Mouse (Mus musculus) Patski (cell line): ENCODE data around the gene Chchd6. TPM values are rescaled to one million over a fixed set of nuclear protein-coding genes. Genes with fewer than 3 reads are reported as not detected.

Source experiments
- ATAC-seq: fragments of 100-300 bp; one replicate; pipeline ENCODE4 v1.8.0; 2021
- CTCF ChIA-PET: fragments of 350-600 bp; sonication (Branson Sonifier 250); formaldehyde crosslinking; loops from one replicate; lab custom pipeline; 2022; ENCODE audit warnings: inconsistent platforms; lab: Charles Lee
- POLR2A ChIA-PET: fragments of 350-600 bp; sonication (Branson Sonifier 250); formaldehyde crosslinking; loops from one replicate; lab custom pipeline; 2022; ENCODE audit warnings: antibody characterized with exemption, inconsistent platforms; lab: Charles Lee
- DNase-seq: peaks from one replicate; pipeline ENCODE4 v3.0.0-alpha.2; 2011; ENCODE audit warnings: low read depth, low spot score
- H3K27me3 ChIP-seq: fragments of 371-371 bp; one replicate; pipeline ENCODE4 v1.5.1; 2021
- CTCF ChIP-seq: fragments of 100-300 bp; IDR thresholded peaks from one replicate; pipeline ENCODE4 v1.5.1; 2021
- in situ Hi-C: fragments of 300-500 bp; cut with MboI; formaldehyde crosslinking; loops from 3 replicates; pipeline ENCODE4 v1.11.1; 2018; ENCODE audit warnings: low pct_unique_long_range_greater_than_20kb, mixed read lengths
- polyA plus RNA-seq: library from polyadenylated mRNA; unstranded; gene quantifications from one replicate; pipeline ENCODE4 v1.2.3, GENCODE M21; 2021

Chchd6 gene
- polyA plus RNA-seq, 1 experiment from 2014 or later: 53.2 TPM

DNA sequence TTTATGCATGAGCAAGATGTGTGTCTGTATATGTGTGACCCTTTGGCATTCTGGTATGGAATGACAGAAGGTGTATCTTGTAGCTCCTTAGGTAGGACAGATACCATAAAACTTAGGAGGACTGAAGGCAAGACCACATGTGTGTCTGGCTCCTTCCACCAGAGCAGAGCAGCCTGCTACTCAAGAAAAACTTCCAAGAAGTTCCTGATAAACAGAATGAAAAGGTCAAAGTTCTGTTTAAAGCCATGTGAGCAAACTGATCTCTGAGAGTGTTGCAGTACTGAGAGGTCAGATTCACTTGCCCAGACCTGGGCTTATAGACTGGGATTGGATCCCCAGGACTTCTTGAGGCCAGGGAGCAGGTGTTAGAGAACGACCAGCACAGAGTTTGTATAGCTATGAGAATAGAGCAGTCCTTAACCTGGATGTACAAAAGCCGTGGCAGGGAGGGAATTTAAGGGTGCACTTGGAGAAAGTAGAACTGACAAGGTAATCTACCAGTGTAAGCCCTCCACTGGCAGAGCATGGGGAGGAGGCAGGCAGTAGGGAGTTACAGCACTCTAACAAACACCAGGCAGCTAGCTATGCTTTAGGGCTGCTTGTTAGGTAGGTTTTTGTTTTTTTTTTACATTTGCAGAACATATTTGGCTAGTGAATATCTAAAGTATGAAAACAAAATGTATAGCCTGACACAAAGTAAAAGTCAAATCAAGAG is 166.6 kb downstream of the Chchd6 start:
- no peak for TF ChIP-seq CTCF
- POLR2A ChIA-PET: interaction anchor here (1.5 to 1.7 kb wide), 2 partner anchors 11 to 38 kb away, joined by 5 to 6 read pairs; no protein-coding TSS in a partner anchor
- ATAC-seq: no peak
- no peak for DNase-seq
- no peaks in the 10 kb centered on the region for H3K27me3 ChIP-seq
- CTCF ChIA-PET: no interaction called here
- in situ Hi-C loops: no loop called here

DNA sequence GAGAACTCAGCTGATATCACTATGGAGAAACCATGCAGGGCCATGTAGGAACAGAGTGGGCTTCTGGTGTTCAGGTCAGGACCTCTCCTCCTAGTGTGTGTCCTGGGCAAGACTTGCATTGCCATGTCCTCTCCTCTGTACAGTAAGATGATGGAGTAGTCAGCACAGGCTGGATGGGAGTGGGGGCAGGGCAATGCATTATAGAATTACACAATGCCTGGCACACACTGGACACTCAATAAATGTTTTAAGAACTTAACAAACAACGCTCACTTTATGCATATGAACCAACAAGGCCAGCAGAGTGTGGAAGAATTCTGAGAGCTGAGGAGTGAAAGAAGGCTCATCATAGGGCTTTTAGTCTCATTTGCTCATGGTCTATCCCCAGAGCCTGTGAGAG is 171.0 kb downstream of the Chchd6 start:
- no peak for ATAC-seq
- in situ Hi-C loops: no loop called here
- POLR2A ChIA-PET: no interaction called here

GRCm38 (mm10) chr6:89422621-89423020 is 172.8 kb downstream of the Chchd6 start:
- in situ Hi-C loops: no loop called here
- ChIA-PET CTCF (no interaction called here), POLR2A (interaction anchor here (0.6 kb wide), 1 partner anchor 18 kb away, joined by 8 read pairs; no protein-coding TSS in a partner anchor)
- DNase-seq: no peak
- ATAC-seq: no peak
- no peak for TF ChIP-seq CTCF
- no peaks in the 10 kb centered on the region for H3K27me3 ChIP-seq

More for the DNA sequence above, 171.0 kb downstream of the Chchd6 start:
- no peak for TF ChIP-seq CTCF
- no peaks in the 10 kb centered on the region for H3K27me3 ChIP-seq
- DNase-seq: no peak
- CTCF ChIA-PET: no interaction called here

DNA sequence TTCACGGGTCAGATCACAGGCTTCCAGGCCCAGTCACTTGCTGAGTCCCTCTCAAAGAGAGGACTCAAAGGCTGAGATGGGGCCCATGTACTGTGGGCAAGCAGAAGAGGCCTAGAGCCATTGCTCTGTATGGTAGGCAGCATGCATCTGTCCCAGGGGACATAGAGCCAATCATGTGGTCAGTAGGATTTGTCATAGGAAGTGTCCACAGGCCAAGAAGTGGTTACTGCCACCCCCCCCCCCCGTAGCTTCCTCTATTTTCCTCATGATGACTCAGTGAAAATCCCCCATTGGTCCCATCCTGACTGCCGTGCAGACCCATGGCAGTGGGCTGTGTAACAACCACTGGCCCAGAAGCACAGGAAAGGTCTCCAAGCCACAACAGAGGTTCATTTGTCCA is 173.5 kb downstream of the Chchd6 start:
- ATAC-seq: no peak
- ChIA-PET CTCF (no interaction called here), POLR2A (interaction anchor here (0.6 kb wide), 1 partner anchor 17 kb away, joined by 8 read pairs; no protein-coding TSS in a partner anchor)
- peak; percentile 12 for DNase-seq
- in situ Hi-C loops: no loop called here
- TF ChIP-seq CTCF: no peak
- no peaks in the 10 kb centered on the region for H3K27me3 ChIP-seq

DNA sequence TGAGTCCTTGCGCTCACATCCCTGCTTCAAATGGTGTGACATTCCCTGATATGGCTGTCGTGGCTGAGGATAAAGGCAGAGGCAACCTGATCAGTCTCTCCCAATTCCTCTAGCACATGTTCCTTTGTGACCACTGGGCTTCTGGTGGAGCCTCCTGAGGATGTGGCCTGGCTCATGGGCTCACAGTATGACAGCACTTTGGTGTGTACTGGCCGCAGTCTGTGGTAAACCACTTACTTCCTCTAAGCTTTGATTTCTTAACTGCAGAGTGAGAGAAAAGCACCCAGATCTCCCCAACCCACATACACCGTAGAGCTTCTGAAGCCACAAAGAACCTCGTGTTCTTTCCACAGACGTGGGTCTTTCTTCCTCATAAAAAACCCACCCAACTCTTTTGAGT is 173.9 kb downstream of the Chchd6 start:
- DNase-seq (no peak), ATAC-seq (no peak)
- ChIA-PET CTCF (no interaction called here), POLR2A (no interaction called here)
- H3K27me3 ChIP-seq: no peaks in the 10 kb centered on the region
- no peak for TF ChIP-seq CTCF
- in situ Hi-C loops: no loop called here

DNA sequence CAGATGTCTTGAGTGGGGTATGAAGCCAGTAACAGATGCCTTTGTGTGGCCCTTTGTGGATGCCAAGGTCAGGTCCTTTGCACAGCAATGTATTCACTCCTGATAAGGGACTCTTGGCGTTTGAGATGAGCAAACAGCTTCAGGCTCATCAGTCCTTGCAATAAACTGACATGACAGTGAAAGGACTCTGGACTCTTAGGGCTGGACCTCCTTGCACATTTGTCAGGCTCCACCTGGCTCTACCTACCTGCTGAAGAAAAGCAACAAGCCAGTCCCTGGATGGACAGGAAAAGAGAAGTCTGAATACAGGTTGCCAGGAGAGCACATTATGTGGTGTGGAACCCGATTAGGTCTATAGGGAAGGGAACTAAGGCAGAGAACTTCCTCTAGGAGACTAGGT is 174.7 kb downstream of the Chchd6 start:
- no peak for TF ChIP-seq CTCF
- no peak for DNase-seq
- no peak for ATAC-seq
- H3K27me3 ChIP-seq: no peaks in the 10 kb centered on the region
- in situ Hi-C loops: no loop called here
- POLR2A ChIA-PET: no interaction called here
- CTCF ChIA-PET: interaction anchor here (1.9 kb wide), 1 partner anchor 19 kb away, joined by 4 read pairs; no protein-coding TSS in a partner anchor

GRCm38 (mm10) chr6:89420110-89420509 is 175.3 kb downstream of the Chchd6 start:
- CTCF ChIA-PET: interaction anchor here (1.9 kb wide), 1 partner anchor 20 kb away, joined by 4 read pairs; no protein-coding TSS in a partner anchor

GRCm38 (mm10) chr6:89419066-89419815 is 176.2 kb downstream of the Chchd6 start:
- ChIA-PET CTCF (interaction anchor here (1.9 kb wide), 1 partner anchor 21 kb away, joined by 4 read pairs; no protein-coding TSS in a partner anchor), POLR2A (no interaction called here)
- H3K27me3 ChIP-seq: no peaks in the 10 kb centered on the region
- DNase-seq (no peak), ATAC-seq (no peak)
- in situ Hi-C loops: no loop called here
- TF ChIP-seq CTCF: no peak

More at GRCm38 (mm10) chr6:89420110-89420509, 175.3 kb downstream of the Chchd6 start:
- DNase-seq (no peak), ATAC-seq (no peak)
- POLR2A ChIA-PET: no interaction called here
- no peaks in the 10 kb centered on the region for H3K27me3 ChIP-seq
- in situ Hi-C loops: no loop called here
- TF ChIP-seq CTCF: no peak

- no peaks in the 10 kb centered on the region for H3K27me3 ChIP-seq
- no peak for ATAC-seq
- DNase-seq: no peak
- in situ Hi-C loops: no loop called here
- CTCF ChIA-PET: no interaction called here
- no peak for TF ChIP-seq CTCF
- POLR2A ChIA-PET: no interaction called here
Measured at GRCm38 (mm10) chr6:89416030-89416595, 179.3 kb downstream of the Chchd6 start.

- ChIA-PET POLR2A (no interaction called here), CTCF (no interaction called here)
- ATAC-seq (no peak), DNase-seq (no peak)
- in situ Hi-C loops: no loop called here
- no peak for TF ChIP-seq CTCF
- no peaks in the 10 kb centered on the region for H3K27me3 ChIP-seq
Measured at GRCm38 (mm10) chr6:89415091-89415490, 180.4 kb downstream of the Chchd6 start.

- POLR2A ChIA-PET: no interaction called here
- CTCF ChIA-PET: interaction anchor here (1.0 to 1.4 kb wide), 2 partner anchors 16 to 50 kb away, joined by 3 read pairs; no protein-coding TSS in a partner anchor
- no peak for TF ChIP-seq CTCF
- no peaks in the 10 kb centered on the region for H3K27me3 ChIP-seq
- peak; percentile 41 for DNase-seq
- peak; percentile 76 for ATAC-seq
- in situ Hi-C loops: no loop called here
Measured at GRCm38 (mm10) chr6:89414126-89414525, 181.3 kb downstream of the Chchd6 start.
